Mouse (Mus musculus): ENCODE measurements around the gene Ttyh2.

DNA sequence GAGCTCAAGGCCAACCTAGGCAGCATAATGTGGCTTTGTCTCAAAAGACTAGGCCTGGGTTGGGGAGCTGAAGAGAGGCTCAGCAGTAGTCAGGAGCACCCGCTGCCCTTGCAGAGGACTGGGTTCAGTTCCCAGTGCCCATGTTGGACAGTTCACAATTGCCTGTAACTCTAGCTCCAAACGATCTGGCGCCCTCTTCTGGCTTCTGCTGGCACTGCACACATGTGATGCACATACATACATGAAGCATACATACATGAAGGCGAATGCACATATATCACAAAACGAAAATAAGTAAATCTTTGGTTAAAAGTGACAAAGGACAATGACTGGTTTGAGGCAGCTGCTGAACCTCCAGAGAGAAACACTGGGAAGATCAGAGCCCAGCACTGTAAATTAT lies 45.2 kb upstream of the Ttyh2 start:
- no peak for TF ChIP-seq POLR2A (IDR thresholded peaks at IDR 0.05; ENCODE audit: low read depth, low read length)
- TF ChIP-seq CTCF (conservative IDR thresholded peaks at IDR 0.05; ENCODE audit: insufficient read depth, insufficient read length, low read depth, low read length) = no peak

Measured in kidney, adult 2 months (tissue).